Mouse (Mus musculus): Measurements from ENCODE around the gene Naif1.

- TF ChIP-seq CTCF (IDR thresholded peaks at IDR 0.05; ENCODE audit: low read depth, low read length) (no peak), POLR2A (IDR thresholded peaks at IDR 0.05; ENCODE audit: borderline replicate concordance, low read depth, low read length) (no peak)
These were observed 20.9 kb upstream of the Naif1 start for GRCm38 (mm10) chr2:32429215-32429891.
